Comparison of ENCODE assay signal across 10 mouse cellular contexts in the genomic region with DNA sequence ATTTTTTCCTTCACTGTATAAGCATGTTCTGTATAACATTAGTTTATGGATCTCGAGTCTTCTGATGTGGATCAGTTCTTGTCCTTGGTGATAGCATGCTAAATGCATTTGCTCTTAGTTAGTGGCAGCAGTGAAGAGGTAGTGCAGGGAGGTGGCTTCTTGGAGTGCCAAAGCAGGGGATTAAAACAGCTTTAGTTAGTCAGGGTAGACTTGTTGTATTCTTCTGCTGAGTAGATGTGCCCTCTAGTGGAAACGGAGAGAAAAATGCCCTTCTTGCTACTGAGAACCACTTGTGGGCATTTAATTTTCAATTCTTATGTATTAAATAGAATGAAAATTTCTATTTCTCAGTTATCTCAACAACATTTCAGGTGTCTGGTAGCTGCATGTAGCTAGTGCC. TPM values are rescaled to one million over a fixed set of nuclear protein-coding genes. Genes with fewer than 3 reads are reported as not detected.
A peak's percentile ranks its signal among the peaks of the same experiment; 100 is the strongest.
DNase-seq lines count a peak whose midpoint lies in the region; ATAC-seq and TF ChIP-seq lines count a peak whose summit lies in the region.
"Had no signal": no experiment of that assay in that cellular context is flagged by ENCODE, and none has a peak within 500 bp of the region (broad histone marks: within the 10 kb centered on the region; RNA-seq: fewer than 3 reads in every experiment).

No protein-coding gene starts in this region.

- no peak overlapping the region for H3K9ac ChIP-seq in liver, embryonic 14.5 days (replicated peaks)
- H3K9ac ChIP-seq in liver, embryonic 11.5 days (ENCODE audit: low read depth, low read length): no peak overlapping the region
- H3K9ac ChIP-seq in hindbrain, embryonic 13.5 days: no peak overlapping the region

- TF ChIP-seq CTCF in gastrocnemius, adult 2 months (IDR thresholded peaks at IDR 0.05): peak; percentile 52
- TF ChIP-seq CTCF in liver, embryonic 14.5 days (IDR thresholded peaks at IDR 0.05; ENCODE audit: low read depth): peak; percentile 17; the same call in 1 of the 2 replicates

- no peaks in the 10 kb centered on the region for H3K9me3 ChIP-seq in liver, embryonic 14.5 days (ENCODE audit: control insufficient read depth, low read length)
- H3K9me3 ChIP-seq in liver, embryonic 11.5 days (ENCODE audit: control insufficient read depth, low read length): no peaks in the 10 kb centered on the region
- no peaks in the 10 kb centered on the region for H3K9me3 ChIP-seq in midbrain, embryonic 10.5 days (replicated peaks)
- no peaks in the 10 kb centered on the region for H3K9me3 ChIP-seq in hindbrain, embryonic 13.5 days

- H3K27me3 ChIP-seq in liver, embryonic 14.5 days (ENCODE audit: control insufficient read depth, insufficient read depth, low read length): no peaks in the 10 kb centered on the region
- no peaks in the 10 kb centered on the region for H3K27me3 ChIP-seq in liver, embryonic 11.5 days (replicated peaks; ENCODE audit: control insufficient read depth, insufficient read depth, low read length)
- no peaks in the 10 kb centered on the region for H3K27me3 ChIP-seq in midbrain, embryonic 10.5 days (ENCODE audit: low read depth, poor library complexity, severe bottlenecking)
- no peaks in the 10 kb centered on the region for H3K27me3 ChIP-seq in hindbrain, embryonic 13.5 days

- no peak overlapping the region for H3K4me2 ChIP-seq in liver, embryonic 14.5 days (ENCODE audit: low read depth)
- H3K4me2 ChIP-seq in liver, embryonic 11.5 days: no peak overlapping the region
- H3K4me2 ChIP-seq in hindbrain, embryonic 13.5 days: no peak overlapping the region

- no peak for TF ChIP-seq EP300 in liver, embryonic 14.5 days (IDR thresholded peaks at IDR 0.05; ENCODE audit: low read depth)

- 23% methylated on average over 2 of the region's 2 CpGs for WGBS in liver, embryonic 14.5 days (ENCODE audit: insufficient replicate concordance)
- WGBS in liver, embryonic 11.5 days: 24% methylated on average over 2 of the region's 2 CpGs
- WGBS in midbrain, embryonic 10.5 days: 24% methylated on average over 2 of the region's 2 CpGs
- 30% methylated on average over 2 of the region's 2 CpGs for WGBS in hindbrain, embryonic 13.5 days

- H3K36me3 ChIP-seq in liver, embryonic 14.5 days (replicated peaks; ENCODE audit: control insufficient read depth, insufficient read depth, low read depth): no peaks in the 10 kb centered on the region
- H3K36me3 ChIP-seq in liver, embryonic 11.5 days (ENCODE audit: control insufficient read depth, insufficient read depth, low read length): no peaks in the 10 kb centered on the region
- H3K36me3 ChIP-seq in midbrain, embryonic 10.5 days: no peaks in the 10 kb centered on the region
- no peaks in the 10 kb centered on the region for H3K36me3 ChIP-seq in hindbrain, embryonic 13.5 days

- DNase-seq in gastrocnemius, adult 2 months: no peak
- DNase-seq in gastrocnemius, adult 8-10 months (ENCODE audit: low spot score in 2 of 2): no peak
- peak in 1 of 3 experiments; percentile 1 for DNase-seq in liver, embryonic 14.5 days (ENCODE audit: low read depth in 3 of 3, low spot score in 3 of 3)
- DNase-seq in liver, embryonic 11.5 days (ENCODE audit: low spot score): no peak
- DNase-seq in MEL-GATA-1-ER (ENCODE audit: extremely low read depth, low read depth): peak; percentile 26
- no peak for DNase-seq in midbrain, embryonic 10.5 days (ENCODE audit: low spot score)
- DNase-seq: thymus, postnatal 4 days had no signal

- H3K4me3 ChIP-seq in gastrocnemius, adult 2 months: no peak overlapping the region
- no peak overlapping the region for H3K4me3 ChIP-seq in liver, embryonic 14.5 days (ENCODE audit: insufficient read depth in 1 of 2, low read depth in 2 of 2, low read length in 2 of 2)
- no peak overlapping the region for H3K4me3 ChIP-seq in liver, embryonic 11.5 days (ENCODE audit: low read depth, low read length)
- no peak overlapping the region for H3K4me3 ChIP-seq in midbrain, embryonic 10.5 days
- no peak overlapping the region for H3K4me3 ChIP-seq in hindbrain, embryonic 13.5 days

- H3K27ac ChIP-seq in gastrocnemius, adult 2 months: no peak overlapping the region
- no peak overlapping the region for H3K27ac ChIP-seq in liver, embryonic 14.5 days
- no peak overlapping the region for H3K27ac ChIP-seq in liver, embryonic 11.5 days (ENCODE audit: low read depth, low read length)
- H3K27ac ChIP-seq in midbrain, embryonic 10.5 days (replicated peaks): no peak overlapping the region
- no peak overlapping the region for H3K27ac ChIP-seq in hindbrain, embryonic 13.5 days

- H3K4me1 ChIP-seq in liver, embryonic 14.5 days (replicated peaks; ENCODE audit: control insufficient read depth in 2 of 2, insufficient read depth in 2 of 2, low read length in 1 of 2): no peaks in the 10 kb centered on the region
- H3K4me1 ChIP-seq in liver, embryonic 11.5 days (replicated peaks; ENCODE audit: control insufficient read depth, insufficient read depth, low read length): no peaks in the 10 kb centered on the region
- H3K4me1 ChIP-seq in midbrain, embryonic 10.5 days: 0 out of 2 replicates have a peak, but pooled peaks cover 6% of the 10 kb centered on the region
- H3K4me1 ChIP-seq in hindbrain, embryonic 13.5 days (replicated peaks): 0 out of 2 replicates have a peak, but pooled peaks cover 4% of the 10 kb centered on the region

- ATAC-seq in liver, embryonic 14.5 days (ENCODE audit: insufficient read depth): no peak
- ATAC-seq in liver, embryonic 11.5 days (replicated peaks; ENCODE audit: low FRiP score): no peak
- peak; percentile 63; the same call in 1 of the 2 replicates for ATAC-seq in megakaryocyte progenitor cell, adult 5-6 weeks (replicated peaks; ENCODE audit: poor library complexity)
- no peak for ATAC-seq in hindbrain, embryonic 13.5 days (ENCODE audit: low FRiP score)

- intact Hi-C loops in gastrocnemius, adult 2 months (cut with DNase I): loop anchor here (5.0 kb wide), 1 partner anchor 90 kb away; no protein-coding TSS in a partner anchor

RNA-seq across cellular contexts. Expression of a gene that starts 36.5 kb away (rescaled TPM):
- total RNA-seq in gastrocnemius, adult 2 months (2021): not detected
- total RNA-seq in gastrocnemius, adult 8-10 months (2022): not detected
- polyA plus RNA-seq in liver, embryonic 14.5 days (2012; rRNA removed): 0.09 and 0.27 TPM in 2 replicates
- 0.19 TPM in 1 of 2 replicates, not detected in the other for polyA plus RNA-seq in liver, embryonic 14.5 days (2014; fragmentation: Nextera tagmentation; extraction: Ambion mirVana)
- polyA plus RNA-seq in liver, embryonic 11.5 days (2014; fragmentation: Nextera tagmentation; extraction: Ambion mirVana): 0.35 and 1.4 TPM in 2 replicates
- not detected in 2 replicates for total RNA-seq in megakaryocyte progenitor cell, adult 5-6 weeks (2015)
- total RNA-seq in megakaryocyte progenitor cell, adult 5-6 weeks (2017): not detected in 2 replicates
- 10.1 and 14.7 TPM in 2 replicates for polyA plus RNA-seq in midbrain, embryonic 10.5 days (2016; fragmentation: Nextera tagmentation; extraction: Ambion mirVana)
- 11.6 and 13.8 TPM in 2 replicates for polyA plus RNA-seq in hindbrain, embryonic 13.5 days (2015; fragmentation: Nextera tagmentation; extraction: Ambion mirVana)
- total RNA-seq: heart, postnatal 14 days had no signal

RNA-seq across cellular contexts. Expression of a gene that starts 45.7 kb away (rescaled TPM):
- not detected for total RNA-seq in gastrocnemius, adult 2 months (2021)
- not detected for total RNA-seq in gastrocnemius, adult 8-10 months (2022)
- polyA plus RNA-seq in liver, embryonic 14.5 days (2012; rRNA removed): not detected in 2 replicates
- polyA plus RNA-seq in liver, embryonic 14.5 days (2014; fragmentation: Nextera tagmentation; extraction: Ambion mirVana): not detected in 2 replicates
- polyA plus RNA-seq in liver, embryonic 11.5 days (2014; fragmentation: Nextera tagmentation; extraction: Ambion mirVana): not detected in 2 replicates
- total RNA-seq in megakaryocyte progenitor cell, adult 5-6 weeks (2015): not detected in 2 replicates
- total RNA-seq in megakaryocyte progenitor cell, adult 5-6 weeks (2017): not detected in 2 replicates
- not detected in 2 replicates for polyA plus RNA-seq in midbrain, embryonic 10.5 days (2016; fragmentation: Nextera tagmentation; extraction: Ambion mirVana)
- 1.4 and 1.7 TPM in 2 replicates for polyA plus RNA-seq in hindbrain, embryonic 13.5 days (2015; fragmentation: Nextera tagmentation; extraction: Ambion mirVana)
